Mouse (Mus musculus): ENCODE results near the gene A3galt2.

The A3galt2 gene

DNA sequence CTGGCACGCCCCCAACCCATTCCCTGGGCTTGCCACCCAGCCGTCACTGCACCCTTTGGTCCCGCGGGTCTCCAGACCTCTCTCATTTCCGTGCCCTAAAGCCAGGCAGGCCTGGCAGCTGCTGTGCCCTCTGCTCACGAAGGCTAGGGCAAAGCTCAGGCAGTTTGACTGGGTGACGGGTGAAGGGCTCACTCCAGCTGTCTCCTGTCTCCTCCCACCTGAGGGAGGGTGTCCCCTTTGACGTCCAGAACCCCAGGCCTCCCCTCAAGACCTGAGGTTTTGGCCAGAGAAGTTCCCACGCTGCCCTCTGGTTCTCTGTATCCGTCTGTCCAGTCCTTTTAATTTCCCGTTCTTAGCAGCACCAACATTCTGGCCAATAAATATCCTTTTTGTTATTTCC lies 18.7 kb downstream of the A3galt2 start:
- H3K27me3 ChIP-seq (ENCODE audit: insufficient read depth, low read length), result peaks cover 7% of the 10 kb centered on the region
- peaks cover 10% of the 10 kb centered on the region for H3K4me1 ChIP-seq (replicated peaks; ENCODE audit: low read depth, low read length)
- no peaks in the 10 kb centered on the region for H3K9me3 ChIP-seq (ENCODE audit: low read length)
- TF ChIP-seq POU5F1 (IDR thresholded peaks at IDR 0.05; ENCODE audit: borderline replicate concordance, low read length), result no peak
- no peak for TF ChIP-seq CTCF (conservative IDR thresholded peaks at IDR 0.05; ENCODE audit: low read length)
- TF ChIP-seq NANOG (IDR thresholded peaks at IDR 0.05; ENCODE audit: borderline replicate concordance, low read length), result no peak
- no peaks in the 10 kb centered on the region for H3K36me3 ChIP-seq (ENCODE audit: insufficient read depth, low read length)
- no peak overlapping the region for H3K4me3 ChIP-seq (replicated peaks; ENCODE audit: low read length)

DNA sequence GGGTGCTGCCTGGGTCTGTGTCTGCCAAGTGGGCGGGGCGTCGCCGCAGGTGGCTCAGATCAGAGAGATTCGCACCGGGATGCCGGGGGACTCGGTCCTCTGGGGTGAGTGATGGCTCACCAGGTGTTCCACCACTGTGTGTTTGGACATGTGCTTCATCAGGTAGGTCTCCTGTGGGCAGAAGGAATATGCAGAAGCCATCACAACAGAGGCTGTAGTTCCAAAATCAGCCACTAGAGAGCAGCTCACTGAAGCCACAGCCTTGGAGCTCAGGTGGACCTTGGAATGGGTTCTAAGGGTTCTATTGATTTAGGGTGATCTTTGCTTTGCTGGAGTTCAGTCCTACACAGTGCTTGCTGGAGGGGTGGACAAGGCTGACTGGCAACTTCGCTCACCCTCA lies 19.3 kb downstream of the A3galt2 start:
- no peaks in the 10 kb centered on the region for H3K9me3 ChIP-seq (ENCODE audit: low read length)
- no peak for TF ChIP-seq NANOG (IDR thresholded peaks at IDR 0.05; ENCODE audit: borderline replicate concordance, low read length)
- no peak for TF ChIP-seq POU5F1 (IDR thresholded peaks at IDR 0.05; ENCODE audit: borderline replicate concordance, low read length)
- peak; percentile 96 for TF ChIP-seq CTCF (conservative IDR thresholded peaks at IDR 0.05; ENCODE audit: low read length)
- H3K4me3 ChIP-seq (replicated peaks; ENCODE audit: low read length), result no peak overlapping the region
- peaks cover 2% of the 10 kb centered on the region; the same call in 1 of the 2 replicates for H3K27me3 ChIP-seq (ENCODE audit: insufficient read depth, low read length)
- H3K4me1 ChIP-seq (replicated peaks; ENCODE audit: low read depth, low read length), result peaks cover 10% of the 10 kb centered on the region
- no peaks in the 10 kb centered on the region for H3K36me3 ChIP-seq (ENCODE audit: insufficient read depth, low read length)

DNA sequence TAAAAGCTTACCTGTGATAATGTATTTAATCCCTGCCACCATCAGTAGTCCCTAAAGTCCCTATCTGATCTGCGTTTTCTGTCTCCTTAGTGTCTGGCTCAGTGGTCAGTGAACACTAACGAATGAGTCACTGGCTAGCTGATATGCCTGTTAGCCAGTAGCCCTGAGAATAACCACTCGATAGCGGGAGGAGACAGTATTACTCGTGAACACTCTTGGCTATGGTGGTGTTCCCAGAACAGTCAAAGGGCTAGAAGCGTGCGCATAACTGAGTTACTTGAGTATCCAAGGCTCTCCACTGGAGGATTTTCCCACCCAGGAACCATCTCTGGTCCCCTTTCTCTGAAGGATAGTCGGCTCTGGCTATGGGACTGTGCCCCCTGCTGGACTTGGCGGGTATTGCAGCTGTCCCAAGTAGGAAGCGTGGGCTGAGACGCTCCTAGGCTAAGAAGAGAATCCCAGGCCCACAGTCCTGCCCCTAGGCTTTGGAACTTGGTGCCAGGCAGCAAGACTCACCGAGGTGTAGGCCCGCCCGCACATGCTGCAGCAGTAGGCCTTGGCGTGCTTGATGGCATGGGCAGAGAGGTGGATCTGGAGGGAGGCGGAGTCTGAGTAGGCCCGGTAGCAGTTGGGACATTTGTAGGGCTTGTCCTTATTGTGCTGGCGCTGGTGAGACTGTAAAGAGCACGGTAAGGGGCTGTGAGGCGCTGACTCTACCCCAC lies 21.6 kb downstream of the A3galt2 start:
- TF ChIP-seq CTCF (conservative IDR thresholded peaks at IDR 0.05; ENCODE audit: low read length), result peak; percentile 99
- TF ChIP-seq NANOG (IDR thresholded peaks at IDR 0.05; ENCODE audit: borderline replicate concordance, low read length), result no peak

DNA sequence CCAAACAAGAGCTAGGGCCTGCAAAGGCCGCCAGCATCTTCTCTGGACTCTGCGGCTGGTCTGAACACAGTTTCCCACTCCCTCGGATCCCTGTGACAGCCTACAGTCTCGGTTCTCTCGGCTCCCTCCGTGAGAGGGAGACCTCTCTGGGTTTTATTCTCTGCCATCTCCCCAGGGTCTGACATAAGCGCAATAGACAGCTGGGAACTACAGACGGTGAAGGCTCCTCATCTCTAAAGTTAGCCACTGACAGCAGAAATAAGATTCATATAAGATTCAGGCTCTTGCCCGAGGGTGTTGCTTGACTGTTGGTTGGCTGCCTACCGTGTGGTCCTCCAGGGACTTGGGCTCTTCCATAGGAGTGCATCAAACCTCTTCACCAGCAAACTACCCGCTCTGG lies 22.4 kb downstream of the A3galt2 start:
- TF ChIP-seq POU5F1 (IDR thresholded peaks at IDR 0.05; ENCODE audit: borderline replicate concordance, low read length) (no peak), CTCF (conservative IDR thresholded peaks at IDR 0.05; ENCODE audit: low read length) (no peak), NANOG (IDR thresholded peaks at IDR 0.05; ENCODE audit: borderline replicate concordance, low read length) (no peak)
- Histone ChIP-seq H3K36me3 (ENCODE audit: insufficient read depth, low read length) (no peaks in the 10 kb centered on the region), H3K4me3 (replicated peaks; ENCODE audit: low read length) (peak overlapping the region; percentile 63; the same call in 1 of the 2 replicates), H3K27me3 (ENCODE audit: insufficient read depth, low read length) (no peaks in the 10 kb centered on the region), H3K9me3 (ENCODE audit: low read length) (no peaks in the 10 kb centered on the region), H3K4me1 (replicated peaks; ENCODE audit: low read depth, low read length) (peaks cover 10% of the 10 kb centered on the region)

More for the DNA sequence above, 21.6 kb downstream of the A3galt2 start:
- Histone ChIP-seq H3K27me3 (ENCODE audit: insufficient read depth, low read length) (no peaks in the 10 kb centered on the region), H3K4me1 (replicated peaks; ENCODE audit: low read depth, low read length) (peaks cover 10% of the 10 kb centered on the region), H3K9me3 (ENCODE audit: low read length) (no peaks in the 10 kb centered on the region), H3K36me3 (ENCODE audit: insufficient read depth, low read length) (no peaks in the 10 kb centered on the region), H3K4me3 (replicated peaks; ENCODE audit: low read length) (peak overlapping the region; percentile 63)

DNA sequence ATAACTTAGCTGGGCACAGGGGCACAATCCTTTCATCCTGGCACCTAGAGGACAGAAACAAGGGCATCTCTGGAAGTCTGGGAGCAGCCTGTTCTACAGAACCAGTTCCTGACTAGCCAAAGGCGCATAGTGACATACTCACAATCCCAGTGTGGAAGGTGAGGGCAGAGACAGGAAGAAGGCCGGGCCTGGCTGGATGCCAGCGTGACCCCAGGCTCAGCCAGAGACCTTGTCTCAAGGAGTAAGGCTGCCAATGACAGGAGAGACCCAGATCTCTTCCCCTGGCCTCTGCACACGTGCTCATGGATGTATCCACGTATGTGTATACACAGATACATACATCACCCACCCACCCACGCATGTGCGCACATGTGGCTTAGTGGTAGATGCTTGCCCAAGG lies 26.9 kb downstream of the A3galt2 start:
- H3K4me3 ChIP-seq (replicated peaks; ENCODE audit: low read length), result no peak overlapping the region
- no peak for TF ChIP-seq NANOG (IDR thresholded peaks at IDR 0.05; ENCODE audit: borderline replicate concordance, low read length)
- TF ChIP-seq CTCF (conservative IDR thresholded peaks at IDR 0.05; ENCODE audit: low read length), result no peak
- TF ChIP-seq POU5F1 (IDR thresholded peaks at IDR 0.05; ENCODE audit: borderline replicate concordance, low read length), result no peak
- peaks cover 3% of the 10 kb centered on the region; the same call in 1 of the 2 replicates for H3K27me3 ChIP-seq (ENCODE audit: insufficient read depth, low read length)
- peaks cover 24% of the 10 kb centered on the region for H3K4me1 ChIP-seq (replicated peaks; ENCODE audit: low read depth, low read length)
- no peaks in the 10 kb centered on the region for H3K9me3 ChIP-seq (ENCODE audit: low read length)
- H3K36me3 ChIP-seq (ENCODE audit: insufficient read depth, low read length), result 0 out of 2 replicates have a peak, but pooled peaks cover 3% of the 10 kb centered on the region

DNA sequence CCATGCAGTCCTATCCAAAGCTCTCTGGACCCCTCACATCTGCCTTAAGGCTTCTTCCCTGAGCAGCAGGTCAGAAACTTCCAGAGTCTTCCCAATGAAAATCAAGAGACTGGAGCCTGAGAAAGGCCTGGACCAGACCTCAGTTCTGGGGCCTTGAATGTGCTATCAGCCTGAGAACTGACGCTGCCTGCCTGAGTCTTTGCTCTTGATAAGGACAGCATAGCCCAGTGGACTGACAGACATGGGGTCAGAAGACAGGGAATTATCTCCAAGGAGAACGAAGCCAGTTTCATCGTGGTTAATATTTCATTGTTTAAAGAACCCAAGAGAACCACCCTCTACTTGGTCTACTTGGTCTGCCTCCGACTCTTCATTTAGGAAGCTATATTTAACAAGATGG lies 27.5 kb downstream of the A3galt2 start:
- TF ChIP-seq CTCF (conservative IDR thresholded peaks at IDR 0.05; ENCODE audit: low read length) (no peak), POU5F1 (IDR thresholded peaks at IDR 0.05; ENCODE audit: borderline replicate concordance, low read length) (no peak), NANOG (IDR thresholded peaks at IDR 0.05; ENCODE audit: borderline replicate concordance, low read length) (no peak)
- peaks cover 19% of the 10 kb centered on the region for H3K4me1 ChIP-seq (replicated peaks; ENCODE audit: low read depth, low read length)
- peaks cover 3% of the 10 kb centered on the region; the same call in 1 of the 2 replicates for H3K27me3 ChIP-seq (ENCODE audit: insufficient read depth, low read length)
- H3K36me3 ChIP-seq (ENCODE audit: insufficient read depth, low read length), result 0 out of 2 replicates have a peak, but pooled peaks cover 3% of the 10 kb centered on the region
- no peak overlapping the region for H3K4me3 ChIP-seq (replicated peaks; ENCODE audit: low read length)
- no peaks in the 10 kb centered on the region for H3K9me3 ChIP-seq (ENCODE audit: low read length)

DNA sequence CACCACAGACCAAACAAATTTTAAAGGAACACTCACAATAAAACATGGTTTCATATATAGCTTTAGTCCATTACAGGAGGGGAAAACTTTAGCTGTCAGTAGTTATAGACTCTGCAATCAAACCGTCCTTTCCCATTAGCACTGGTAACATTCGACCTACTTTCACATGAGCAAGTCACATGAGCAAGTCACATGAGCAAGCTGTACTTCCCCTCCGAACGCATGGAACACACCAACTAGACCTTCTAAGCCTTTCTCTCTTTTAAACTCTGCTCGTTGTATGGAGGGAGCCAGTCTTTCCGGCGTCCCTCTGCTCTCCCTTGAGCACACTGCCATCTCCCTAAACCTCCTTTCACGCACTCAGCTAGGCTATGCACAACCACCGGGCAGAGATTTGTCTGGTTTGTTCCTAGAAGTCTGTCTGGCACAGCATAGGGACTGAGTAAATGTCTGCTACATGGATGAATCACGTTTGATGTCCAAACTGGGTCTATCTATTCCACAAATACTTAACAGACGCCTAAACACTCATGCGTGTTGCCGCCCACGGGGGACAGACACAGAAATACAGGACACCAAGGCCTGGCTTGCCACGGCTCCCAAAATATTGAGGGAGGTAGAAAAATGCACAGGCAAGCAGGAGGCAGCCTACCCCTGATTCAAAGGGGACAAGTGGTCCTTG lies 29.9 kb downstream of the A3galt2 start:
- H3K9me3 ChIP-seq (ENCODE audit: low read length), result no peaks in the 10 kb centered on the region
- TF ChIP-seq CTCF (conservative IDR thresholded peaks at IDR 0.05; ENCODE audit: low read length), result no peak
- TF ChIP-seq NANOG (IDR thresholded peaks at IDR 0.05; ENCODE audit: borderline replicate concordance, low read length), result no peak
- TF ChIP-seq POU5F1 (IDR thresholded peaks at IDR 0.05; ENCODE audit: borderline replicate concordance, low read length), result no peak
- 0 out of 2 replicates have a peak, but pooled peaks cover 3% of the 10 kb centered on the region for H3K36me3 ChIP-seq (ENCODE audit: insufficient read depth, low read length)
- H3K27me3 ChIP-seq (ENCODE audit: insufficient read depth, low read length), result peaks cover 11% of the 10 kb centered on the region; the same call in 1 of the 2 replicates
- peaks cover 24% of the 10 kb centered on the region for H3K4me1 ChIP-seq (replicated peaks; ENCODE audit: low read depth, low read length)
- no peak overlapping the region for H3K4me3 ChIP-seq (replicated peaks; ENCODE audit: low read length)

DNA sequence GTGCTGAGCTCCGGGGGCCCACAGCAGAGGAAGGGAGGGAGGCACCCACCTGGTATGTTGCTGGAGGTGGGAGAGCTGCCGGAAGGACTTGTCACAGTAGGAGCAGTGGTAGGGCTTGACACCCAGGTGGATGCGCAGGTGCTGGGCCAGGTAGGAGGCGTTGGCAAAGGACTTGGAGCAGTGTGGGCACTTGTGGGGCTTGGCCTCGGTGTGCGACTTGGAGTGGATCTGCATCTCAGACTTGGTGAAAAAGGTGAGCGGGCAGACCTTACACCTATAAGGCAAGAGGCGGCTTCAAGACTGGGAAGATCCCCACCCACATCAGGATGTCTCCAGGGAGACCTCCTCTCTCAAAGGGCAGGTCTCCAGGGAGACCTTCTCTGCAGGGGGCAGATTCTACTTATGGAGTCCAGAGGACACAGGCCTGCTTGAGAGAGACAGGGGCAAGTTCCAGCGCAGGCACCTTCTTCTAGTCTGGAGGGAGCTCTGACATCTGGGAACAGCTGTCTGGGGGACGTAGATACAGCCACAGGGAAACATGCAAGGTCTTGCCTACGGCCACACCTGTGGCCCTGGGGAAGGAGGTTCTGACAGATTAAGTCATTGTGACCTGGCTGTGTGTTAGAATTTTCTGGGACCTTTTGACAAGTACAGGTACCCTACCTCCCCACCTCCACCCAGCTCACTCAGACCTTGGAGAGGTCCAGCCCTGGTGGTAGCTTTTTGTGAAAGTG lies 30.9 kb downstream of the A3galt2 start:
- Histone ChIP-seq H3K36me3 (ENCODE audit: insufficient read depth, low read length) (0 out of 2 replicates have a peak, but pooled peaks cover 3% of the 10 kb centered on the region), H3K9me3 (ENCODE audit: low read length) (no peaks in the 10 kb centered on the region), H3K4me1 (replicated peaks; ENCODE audit: low read depth, low read length) (peaks cover 30% of the 10 kb centered on the region), H3K4me3 (replicated peaks; ENCODE audit: low read length) (no peak overlapping the region), H3K27me3 (ENCODE audit: insufficient read depth, low read length) (peaks cover 20% of the 10 kb centered on the region)
- TF ChIP-seq CTCF (conservative IDR thresholded peaks at IDR 0.05; ENCODE audit: low read length), result no peak
